Mouse (Mus musculus): Measurements from ENCODE around the gene Usp30. TPM values are rescaled to one million over a fixed set of nuclear protein-coding genes. Genes with fewer than 3 reads are reported as not detected.

Gene Usp30
- polyA plus RNA-seq, 1 experiment from 2014 or later, result 16.4 TPM

GRCm38 (mm10) chr5:114170345-114170744, 105.1 kb downstream of the Usp30 start:
- Histone ChIP-seq H3K4me3 (no peak overlapping the region), H3K4me2 (no peak overlapping the region), H3K4me1 (peaks cover 4% of the 10 kb centered on the region; the same call in 1 of the 2 replicates), H3K9ac (no peak overlapping the region), H3K36me3 (no peaks in the 10 kb centered on the region), H3K9me3 (no peaks in the 10 kb centered on the region; the same call in 1 of the 2 replicates), H3K27ac (no peak overlapping the region), H3K27me3 (peaks cover 6% of the 10 kb centered on the region)
- ATAC-seq (ENCODE audit: insufficient number of reproducible peaks, insufficient read depth, low FRiP score, low TSS enrichment, low read depth), result no peak
- WGBS, result 78% methylated on average over 7 of the region's 7 CpGs

GRCm38 (mm10) chr5:114172936-114173335, 107.7 kb downstream of the Usp30 start:
- 87% methylated on average over 3 of the region's 3 CpGs for WGBS
- H3K9ac ChIP-seq, result no peak overlapping the region
- no peak overlapping the region for H3K4me2 ChIP-seq
- H3K27ac ChIP-seq, result no peak overlapping the region
- H3K4me3 ChIP-seq, result no peak overlapping the region
- peaks cover 14% of the 10 kb centered on the region for H3K4me1 ChIP-seq
- ATAC-seq (ENCODE audit: insufficient number of reproducible peaks, insufficient read depth, low FRiP score, low TSS enrichment, low read depth), result no peak
- H3K36me3 ChIP-seq, result no peaks in the 10 kb centered on the region
- peaks cover 9% of the 10 kb centered on the region for H3K27me3 ChIP-seq
- no peaks in the 10 kb centered on the region; the same call in 1 of the 2 replicates for H3K9me3 ChIP-seq

GRCm38 (mm10) chr5:114173458-114173857, 108.2 kb downstream of the Usp30 start:
- H3K27me3 ChIP-seq, result peaks cover 9% of the 10 kb centered on the region
- no peak overlapping the region for H3K9ac ChIP-seq
- no peak overlapping the region for H3K27ac ChIP-seq
- no peaks in the 10 kb centered on the region; the same call in 1 of the 2 replicates for H3K9me3 ChIP-seq
- H3K4me2 ChIP-seq, result no peak overlapping the region
- H3K36me3 ChIP-seq, result no peaks in the 10 kb centered on the region
- peaks cover 14% of the 10 kb centered on the region for H3K4me1 ChIP-seq
- 71% methylated on average over 7 of the region's 7 CpGs for WGBS
- no peak overlapping the region for H3K4me3 ChIP-seq
- ATAC-seq (ENCODE audit: insufficient number of reproducible peaks, insufficient read depth, low FRiP score, low TSS enrichment, low read depth), result no peak

- Histone ChIP-seq H3K4me2 (peak overlapping the region; percentile 43), H3K36me3 (no peaks in the 10 kb centered on the region), H3K9ac (no peak overlapping the region), H3K27ac (no peak overlapping the region), H3K4me3 (no peak overlapping the region), H3K9me3 (no peaks in the 10 kb centered on the region), H3K27me3 (peaks cover 9% of the 10 kb centered on the region), H3K4me1 (peaks cover 14% of the 10 kb centered on the region)
- ATAC-seq (ENCODE audit: insufficient number of reproducible peaks, insufficient read depth, low FRiP score, low TSS enrichment, low read depth), result no peak
- 27% methylated on average over 16 of the region's 16 CpGs for WGBS
Measured at GRCm38 (mm10) chr5:114173877-114174581, 108.8 kb downstream of the Usp30 start.

Other genes with a start within 250 kb of the Usp30 start
- 2.2 and 2.3 TPM in 2 replicates for gene Selplg, start 232.8 kb upstream of the Usp30 start, polyA plus RNA-seq (2015; fragmentation: Nextera tagmentation; extraction: Ambion mirVana)
- 88.6 and 88.9 TPM in 2 replicates for gene Coro1c, start 156.7 kb upstream of the Usp30 start, polyA plus RNA-seq (2015; fragmentation: Nextera tagmentation; extraction: Ambion mirVana)
- 14.2 and 18.8 TPM in 2 replicates for gene Ssh1, start 71.6 kb upstream of the Usp30 start, polyA plus RNA-seq (2015; fragmentation: Nextera tagmentation; extraction: Ambion mirVana)
- not detected in 2 replicates for gene Dao, start 61.8 kb upstream of the Usp30 start, polyA plus RNA-seq (2015; fragmentation: Nextera tagmentation; extraction: Ambion mirVana)
- gene Svop, start 26.1 kb downstream of the Usp30 start, polyA plus RNA-seq (2015; fragmentation: Nextera tagmentation; extraction: Ambion mirVana), result 0.86 and 1.1 TPM in 2 replicates
- 11.7 and 11.8 TPM in 2 replicates for gene Alkbh2, start 62.8 kb downstream of the Usp30 start, polyA plus RNA-seq (2015; fragmentation: Nextera tagmentation; extraction: Ambion mirVana)
- 43.6 and 48.2 TPM in 2 replicates for gene Ung, start 64.9 kb downstream of the Usp30 start, polyA plus RNA-seq (2015; fragmentation: Nextera tagmentation; extraction: Ambion mirVana)
- gene Acacb, start 81.1 kb downstream of the Usp30 start, polyA plus RNA-seq (2015; fragmentation: Nextera tagmentation; extraction: Ambion mirVana), result 2.7 and 3.6 TPM in 2 replicates
- 0.07 and 0.14 TPM in 2 replicates for gene Foxn4, start 208.3 kb downstream of the Usp30 start, polyA plus RNA-seq (2015; fragmentation: Nextera tagmentation; extraction: Ambion mirVana)
- gene Myo1h, start 223.7 kb downstream of the Usp30 start, polyA plus RNA-seq (2015; fragmentation: Nextera tagmentation; extraction: Ambion mirVana), result 1.5 and 2.1 TPM in 2 replicates

All from embryonic facial prominence, embryonic 13.5 days (tissue).